Mouse (Mus musculus) cortical plate, adult 2 months (tissue): Measurements from ENCODE around the gene 3830406C13Rik. TPM values are rescaled to one million over a fixed set of nuclear protein-coding genes. Genes with fewer than 3 reads are reported as not detected.

Source experiments
- H3K27ac ChIP-seq: fragments of 200-500 bp; 2 replicates; pipeline ENCODE4 v1.5.1; 2012; ENCODE audit warnings: low read length, control low read depth, inconsistent platforms; ENCODE audit not compliant: insufficient read depth
- H3K4me1 ChIP-seq: fragments of 200-500 bp; 2 replicates; pipeline ENCODE4 v1.6.1; 2011; ENCODE audit warnings: low read length; ENCODE audit not compliant: control insufficient read depth, insufficient read depth
- H3K4me3 ChIP-seq: fragments of 200-500 bp; 2 replicates; pipeline ENCODE4 v1.5.1; 2011; ENCODE audit warnings: mild to moderate bottlenecking, low read length, control low read depth; ENCODE audit not compliant: insufficient read depth
- CTCF ChIP-seq: fragments of 200-500 bp; IDR thresholded peaks from 2 replicates; pipeline ENCODE4 v1.5.1; 2011; ENCODE audit warnings: mild to moderate bottlenecking, control low read depth, low read length; ENCODE audit not compliant: insufficient read depth; ENCODE audit errors: extremely low read depth
- POLR2A ChIP-seq: fragments of 200-500 bp; IDR thresholded peaks from 2 replicates; pipeline ENCODE4 v1.6.1; 2011; ENCODE audit warnings: mild to moderate bottlenecking, low read length, control low read depth; ENCODE audit not compliant: insufficient read depth; ENCODE audit errors: extremely low read depth
- polyA plus RNA-seq: library from polyadenylated mRNA; depleted of rRNA; stranded (reverse); fragments of >200 nt; gene quantifications from 2 replicates; pipeline ENCODE4 v1.2.3, GENCODE M21; 2012

The 3830406C13Rik gene
- polyA plus RNA-seq, 1 experiment: 38.3 TPM

GRCm38 (mm10) chr14:12303106-12303505 is 19.1 kb downstream of the 3830406C13Rik start:
- no peak overlapping the region for H3K4me3 ChIP-seq
- H3K4me1 ChIP-seq: no peaks in the 10 kb centered on the region
- TF ChIP-seq CTCF: no peak
- H3K27ac ChIP-seq: no peak overlapping the region

- TF ChIP-seq POLR2A (no peak), CTCF (0 out of 2 replicates have a peak, but pooled peaks have one; percentile 3)
- H3K4me1 ChIP-seq: no peaks in the 10 kb centered on the region
These were observed 49.6 kb downstream of the 3830406C13Rik start for GRCm38 (mm10) chr14:12333622-12334021.

DNA sequence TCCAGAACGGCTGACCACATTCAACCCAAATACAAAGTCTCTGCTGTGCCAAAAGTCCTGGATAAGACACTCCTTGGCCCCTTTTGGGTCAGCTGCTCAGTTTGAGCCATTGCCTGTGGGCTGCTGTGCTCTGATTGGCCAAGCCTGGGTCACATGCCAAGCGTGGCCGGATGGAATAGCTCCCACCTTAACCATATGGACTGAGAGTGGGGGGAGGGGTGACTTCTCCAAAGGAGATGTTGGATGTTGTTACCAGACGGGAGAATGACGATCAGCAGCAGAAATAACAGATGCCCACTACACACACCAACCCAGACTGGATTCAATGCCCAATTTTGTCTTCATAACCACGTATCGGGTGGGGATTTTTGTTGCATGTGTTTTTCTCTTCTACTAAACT is 51.0 kb downstream of the 3830406C13Rik start:
- no peak for TF ChIP-seq POLR2A
- TF ChIP-seq CTCF: no peak
- Histone ChIP-seq H3K4me3 (no peak overlapping the region), H3K4me1 (no peaks in the 10 kb centered on the region), H3K27ac (no peak overlapping the region)

More at GRCm38 (mm10) chr14:12333622-12334021, 49.6 kb downstream of the 3830406C13Rik start:
- Histone ChIP-seq H3K4me3 (no peak overlapping the region), H3K27ac (no peak overlapping the region)

DNA sequence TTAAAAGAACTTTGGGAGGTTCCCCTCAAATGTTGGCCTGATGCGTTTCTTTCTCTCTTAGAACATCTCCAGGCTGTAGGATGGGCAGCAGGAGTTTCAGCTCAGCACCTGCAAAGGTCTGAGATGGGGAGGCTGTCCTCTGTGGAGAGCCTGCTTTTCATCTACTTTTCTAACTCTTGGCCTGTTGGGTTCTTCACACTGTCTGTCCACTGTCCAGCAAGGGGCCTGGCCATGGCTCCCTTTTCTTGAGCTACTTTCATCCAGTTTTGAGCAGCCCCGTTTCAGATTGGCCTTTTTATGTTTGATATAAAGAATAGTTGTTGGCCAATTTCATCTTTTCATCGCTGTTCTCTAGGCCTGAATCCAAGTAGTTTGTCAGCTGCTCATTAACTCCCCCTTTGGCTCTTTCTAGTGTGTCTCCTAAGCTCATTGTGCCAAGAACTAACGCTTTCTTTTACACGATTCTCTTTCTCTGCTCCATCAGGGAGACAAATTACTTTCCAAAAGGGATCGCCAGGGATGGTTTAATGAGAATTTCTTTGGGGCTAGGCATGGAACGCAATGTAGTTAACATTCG is 53.5 kb downstream of the 3830406C13Rik start:
- TF ChIP-seq CTCF: no peak
- no peak for TF ChIP-seq POLR2A
- H3K4me3 ChIP-seq: no peak overlapping the region
- no peak overlapping the region for H3K27ac ChIP-seq
- H3K4me1 ChIP-seq: no peaks in the 10 kb centered on the region

DNA sequence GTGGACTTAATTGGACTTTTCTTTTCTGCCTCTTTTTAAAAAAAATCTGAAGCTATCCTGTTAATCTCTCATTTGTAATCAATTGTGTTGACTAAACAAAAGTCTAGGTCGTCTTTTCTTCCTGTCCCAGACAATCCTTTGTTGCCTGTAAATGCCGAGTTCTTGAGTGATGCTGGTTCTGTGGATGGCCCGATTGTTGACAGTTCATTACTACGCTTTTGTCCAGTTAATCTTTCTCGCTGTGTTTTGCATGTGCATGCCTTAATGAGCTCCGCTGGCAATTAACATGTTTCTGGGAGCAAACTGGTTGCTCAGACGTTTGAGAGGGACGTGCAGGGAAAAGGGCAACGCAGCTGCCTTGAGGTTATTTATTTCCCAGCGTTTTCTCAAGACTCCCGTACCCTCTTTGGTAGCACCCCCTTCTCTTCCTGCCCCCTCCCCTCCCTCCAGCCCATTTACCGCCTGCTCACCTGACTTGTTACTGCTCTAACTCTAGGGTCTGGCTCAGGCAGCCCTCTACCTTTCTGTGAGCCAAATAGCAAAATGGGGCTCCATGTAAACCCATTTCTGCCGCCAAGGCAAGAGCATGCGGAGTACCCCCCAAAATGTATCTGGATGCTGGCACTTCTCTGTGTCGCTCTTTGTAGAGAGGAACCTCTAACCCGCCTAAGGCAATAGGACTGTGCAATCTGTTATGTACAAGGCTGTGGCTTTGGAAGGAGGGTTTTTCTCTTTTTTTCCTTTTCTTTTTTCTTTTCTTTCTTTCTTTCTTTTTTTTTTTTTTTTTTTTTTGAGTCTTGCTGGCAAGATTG is 54.2 kb downstream of the 3830406C13Rik start:
- Histone ChIP-seq H3K4me3 (no peak overlapping the region), H3K27ac (no peak overlapping the region), H3K4me1 (no peaks in the 10 kb centered on the region)
- TF ChIP-seq CTCF (no peak), POLR2A (no peak)

- H3K27ac ChIP-seq: no peak overlapping the region
- H3K4me1 ChIP-seq: no peaks in the 10 kb centered on the region
- no peak overlapping the region for H3K4me3 ChIP-seq
- TF ChIP-seq POLR2A (no peak), CTCF (no peak)
These were observed 55.0 kb downstream of the 3830406C13Rik start for GRCm38 (mm10) chr14:12338811-12339565.

DNA sequence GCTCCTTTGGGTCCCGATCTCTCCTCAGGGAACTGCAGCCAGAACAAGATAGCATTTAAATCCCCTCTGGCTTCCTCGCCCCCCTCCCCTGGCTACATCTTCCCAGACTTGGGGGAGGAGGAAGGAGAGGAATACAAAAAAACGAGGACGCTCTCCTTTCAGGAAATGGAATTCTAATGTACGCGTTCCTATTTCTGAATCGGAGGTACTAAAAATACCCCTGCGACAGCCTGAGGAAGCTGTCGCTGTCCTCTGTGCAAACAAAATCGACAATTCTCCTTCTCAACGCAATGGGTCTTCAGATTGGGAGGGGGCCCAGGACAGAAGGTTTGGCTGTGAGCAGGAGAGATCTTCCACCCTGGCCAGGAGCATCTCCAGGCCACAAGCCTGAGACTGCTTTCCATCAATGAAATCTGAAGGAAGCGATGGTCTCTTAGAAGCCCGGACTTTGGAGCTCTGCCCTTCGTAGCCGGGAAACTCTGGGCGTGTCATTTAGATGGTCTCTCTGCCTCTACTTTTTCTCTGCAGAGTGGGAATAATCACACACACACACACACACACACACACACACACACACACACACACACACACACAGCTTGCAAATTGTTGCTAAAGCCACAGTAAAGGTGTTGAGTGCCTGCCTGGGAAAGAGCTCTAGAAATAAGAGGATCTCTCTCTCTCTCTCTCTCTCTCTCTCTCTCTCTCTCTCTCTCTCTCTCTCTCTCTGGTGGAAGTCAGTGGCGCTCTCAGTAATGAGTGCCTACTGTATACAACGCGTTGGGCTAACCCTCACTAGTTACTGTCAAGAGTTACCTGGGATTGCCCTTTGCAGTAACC is 56.5 kb downstream of the 3830406C13Rik start:
- Histone ChIP-seq H3K4me1 (no peaks in the 10 kb centered on the region), H3K27ac (no peak overlapping the region; the same call in 1 of the 2 replicates), H3K4me3 (peak overlapping the region; percentile 82)
- TF ChIP-seq POLR2A (no peak), CTCF (no peak)

- peak overlapping the region; percentile 82; the same call in 1 of the 2 replicates for H3K4me3 ChIP-seq
- TF ChIP-seq POLR2A (no peak), CTCF (no peak)
- H3K27ac ChIP-seq: no peak overlapping the region; the same call in 1 of the 2 replicates
- H3K4me1 ChIP-seq: no peaks in the 10 kb centered on the region
These were observed 57.3 kb downstream of the 3830406C13Rik start for GRCm38 (mm10) chr14:12341075-12341788.
